Mouse (Mus musculus): ENCODE measurements around the gene Taar7b.

GRCm38 (mm10) chr10:24037314-24037713 is 37.6 kb downstream of the Taar7b start, which contains the start of gene Taar7e:
- TF ChIP-seq CTCF (IDR thresholded peaks at IDR 0.05; ENCODE audit: insufficient read depth, low read depth, low read length) (no peak), POLR2A (IDR thresholded peaks at IDR 0.05; ENCODE audit: insufficient read depth, low read depth, low read length) (no peak)

Data from olfactory bulb, adult 2 months (tissue).